Mouse (Mus musculus) stomach, postnatal 0 days (tissue): Measurements from ENCODE around the gene Zfp607a.

Source experiments
- CTCF ChIP-seq: IDR thresholded peaks from 2 replicates; pipeline ENCODE4 v1.5.1; 2016; ENCODE audit warnings: antibody characterized with exemption, low read depth, mild to moderate bottlenecking, moderate library complexity
- EP300 ChIP-seq: optimal IDR thresholded peaks from 2 replicates; pipeline ENCODE3; 2016; ENCODE audit warnings: antibody characterized with exemption

DNA sequence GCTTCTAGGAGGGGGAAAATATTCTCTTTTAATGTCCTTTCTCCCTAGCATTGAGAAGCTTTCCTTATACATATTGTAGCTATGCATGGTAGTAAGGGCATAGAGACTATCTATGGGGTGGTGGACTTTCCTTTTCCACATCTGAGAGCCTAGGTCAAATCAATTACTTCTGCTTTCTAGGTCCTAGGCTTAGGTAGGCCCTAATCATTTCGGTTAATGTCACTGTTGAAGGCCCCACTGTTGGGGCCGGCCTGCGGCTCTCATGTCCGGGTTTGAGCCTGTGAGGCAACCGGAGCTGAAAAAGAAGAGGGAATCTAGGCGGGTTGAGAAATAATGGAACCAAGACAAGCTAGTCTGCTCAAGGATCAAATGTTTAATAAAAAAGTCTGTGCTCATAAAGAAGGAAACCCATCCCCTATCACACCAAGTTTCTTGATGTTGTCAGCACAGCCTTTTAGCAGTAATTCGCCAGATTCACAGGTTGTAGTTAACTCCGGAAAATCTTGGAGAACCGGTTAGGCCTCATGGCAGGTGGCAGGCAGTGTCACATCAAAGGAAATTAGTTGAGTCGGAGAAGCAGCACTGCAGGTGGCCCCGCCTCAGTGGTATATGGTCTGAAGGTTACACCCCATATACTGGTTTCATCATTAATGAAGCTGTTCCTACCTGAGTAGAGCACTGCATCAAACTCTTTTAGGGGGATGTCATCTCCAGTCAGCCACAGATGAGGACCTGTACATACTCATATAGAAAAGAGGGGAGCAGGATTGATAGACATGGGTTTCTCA lies 47.9 kb downstream of the Zfp607a start:
- TF ChIP-seq CTCF = no peak
- TF ChIP-seq EP300 = no peak
